Mouse (Mus musculus): ENCODE measurements around the gene Mei4. TPM values are rescaled to one million over a fixed set of nuclear protein-coding genes. Genes with fewer than 3 reads are reported as not detected.

Gene Mei4
- total RNA-seq (2021): not detected
- long read RNA-seq, experiment 1: 0 reads
- long read RNA-seq, experiment 2, partial matches to known transcripts: 1 of 1 reads
- long read RNA-seq, experiment 2, other reads (novel, unspliced or antisense): 0 of 1 reads

GRCm38 (mm10) chr9:81863181-81863887 lies at the start of gene Mei4:
TSS of gene Mei4 (plus strand) at chr9:81863670.
- peak; percentile 73 to 74 for DNase-seq

GRCm38 (mm10) chr9:81819715-81820373 lies 43.6 kb upstream of the Mei4 start:
- DNase-seq: no peak

GRCm38 (mm10) chr9:81827560-81827959 lies 35.9 kb upstream of the Mei4 start:
- no peak for DNase-seq

- DNase-seq: no peak
Observed at GRCm38 (mm10) chr9:81834056-81834455, 29.4 kb upstream of the Mei4 start.

GRCm38 (mm10) chr9:81858861-81859260 lies 4.6 kb upstream of the Mei4 start:
- DNase-seq: no peak

- DNase-seq: no peak
Observed at GRCm38 (mm10) chr9:81863888-81864234, 391 bp downstream of the Mei4 start.

- DNase-seq: no peak
Observed at GRCm38 (mm10) chr9:81866032-81866431, 2.6 kb downstream of the Mei4 start.

GRCm38 (mm10) chr9:81921456-81921855 lies 58.0 kb downstream of the Mei4 start:
- DNase-seq: no peak

GRCm38 (mm10) chr9:81924744-81925143 lies 61.3 kb downstream of the Mei4 start:
- no peak for DNase-seq

GRCm38 (mm10) chr9:81940533-81940932 lies 77.1 kb downstream of the Mei4 start:
- DNase-seq: no peak

GRCm38 (mm10) chr9:81945624-81946023 lies 82.2 kb downstream of the Mei4 start:
- no peak for DNase-seq

- no peak for DNase-seq
Observed at GRCm38 (mm10) chr9:81956858-81957257, 93.4 kb downstream of the Mei4 start.

GRCm38 (mm10) chr9:81957842-81958241 lies 94.4 kb downstream of the Mei4 start:
- no peak for DNase-seq

GRCm38 (mm10) chr9:81966765-81967164 lies 103.3 kb downstream of the Mei4 start:
- DNase-seq: no peak

GRCm38 (mm10) chr9:81968935-81969334 lies 105.5 kb downstream of the Mei4 start:
- no peak for DNase-seq

- no peak for DNase-seq
Observed at GRCm38 (mm10) chr9:81982461-81982860, 119.0 kb downstream of the Mei4 start.

- DNase-seq: no peak
Observed at GRCm38 (mm10) chr9:82012991-82013390, 149.5 kb downstream of the Mei4 start.

GRCm38 (mm10) chr9:82042515-82043056 lies 179.1 kb downstream of the Mei4 start:
- DNase-seq: no peak

- DNase-seq: no peak
Observed at GRCm38 (mm10) chr9:82044517-82044916, 181.0 kb downstream of the Mei4 start.

- DNase-seq: peak in 1 of 2 experiments; percentile 1
Observed at GRCm38 (mm10) chr9:82073832-82074231, 210.4 kb downstream of the Mei4 start.

- no peak for DNase-seq
Observed at GRCm38 (mm10) chr9:82075270-82075669, 211.8 kb downstream of the Mei4 start.

- DNase-seq: no peak
Observed at GRCm38 (mm10) chr9:82096409-82096808, 232.9 kb downstream of the Mei4 start.

- no peak for DNase-seq
Observed at GRCm38 (mm10) chr9:82114865-82115264, 251.4 kb downstream of the Mei4 start.

Measured in adrenal gland, postnatal 36 days (tissue).